Mouse (Mus musculus) liver (tissue): Measurements from ENCODE around the gene Vav1.
"Not testable (repeated sequence)": the region's sequence is repeated elsewhere in the genome, so short reads cannot be mapped to it uniquely, and the experiment has no call there.

ENCODE experiments used
- DNase-seq: peaks from one replicate; pipeline ENCODE4 v3.0.0-alpha.2; 2020; ENCODE audit warnings: mixed read lengths

Gene Vav1

DNA sequence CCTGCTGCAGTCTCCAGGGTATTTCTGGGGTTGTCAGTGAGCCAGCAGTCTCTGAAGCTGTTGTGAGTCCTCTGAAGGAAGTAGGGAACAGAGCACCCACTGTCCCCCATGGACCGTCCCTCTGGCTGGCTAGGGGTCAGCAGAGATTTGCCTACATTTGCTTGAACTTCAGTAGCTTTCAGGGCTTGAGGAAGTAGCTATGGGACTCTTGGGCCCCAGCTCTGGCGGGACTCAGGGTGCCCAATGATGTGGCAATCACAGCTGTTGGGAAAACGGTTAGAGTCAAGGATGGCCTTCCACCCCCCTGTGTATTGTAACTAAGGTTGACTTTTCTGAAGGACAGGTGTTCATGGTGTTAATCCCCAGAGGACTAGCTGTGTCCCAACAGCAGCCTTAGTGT, 1.5 kb downstream of the Vav1 start:
- DNase-seq = no peak

DNA sequence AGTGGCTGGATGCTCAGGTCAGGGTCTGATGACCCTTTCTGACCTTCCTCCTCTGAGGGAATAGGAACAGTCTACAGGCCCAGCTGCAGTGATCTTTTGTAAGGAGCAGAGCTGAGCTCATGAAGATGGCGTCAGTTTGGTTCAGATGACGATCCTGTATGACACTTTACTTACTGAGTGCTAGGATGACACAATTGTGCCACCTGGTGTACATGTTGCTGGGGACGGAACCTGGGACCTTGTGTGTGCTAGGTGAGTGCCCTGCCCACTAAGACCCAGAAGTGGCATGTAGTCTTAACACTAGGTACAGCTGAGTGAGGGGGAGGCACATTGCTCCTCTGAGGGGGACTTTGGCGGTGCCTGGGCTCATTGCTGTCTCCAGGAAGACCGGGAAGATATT, 5.0 kb downstream of the Vav1 start:
- DNase-seq = no peak

- DNase-seq = no peak
These were observed 6.2 kb downstream of the Vav1 start for GRCm38 (mm10) chr17:57285077-57285476.

GRCm38 (mm10) chr17:57286718-57287355, 7.9 kb downstream of the Vav1 start:
- no peak for DNase-seq

DNA sequence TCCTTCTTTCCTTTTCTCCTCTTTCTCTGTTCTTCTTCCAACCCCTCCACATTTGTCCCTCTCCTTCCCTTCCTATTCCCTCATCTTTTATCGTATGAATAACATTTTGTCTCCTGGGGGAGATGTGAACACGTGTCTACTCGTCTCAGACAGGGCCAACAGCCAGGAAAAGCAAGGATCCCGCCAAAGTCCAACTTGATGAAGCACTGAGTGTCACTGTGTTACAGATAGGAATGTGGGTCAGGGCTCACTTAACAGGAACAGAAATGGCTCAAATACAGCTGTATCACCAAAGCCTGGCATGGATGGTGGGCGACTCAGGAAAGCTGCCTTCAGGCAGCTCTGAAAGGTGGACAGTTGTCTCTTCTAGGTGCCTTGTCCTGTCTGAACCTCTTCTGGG, 10.4 kb downstream of the Vav1 start:
- DNase-seq = no peak

- peak; percentile 62 for DNase-seq
These were observed 11.2 kb downstream of the Vav1 start for GRCm38 (mm10) chr17:57290001-57290670.

DNA sequence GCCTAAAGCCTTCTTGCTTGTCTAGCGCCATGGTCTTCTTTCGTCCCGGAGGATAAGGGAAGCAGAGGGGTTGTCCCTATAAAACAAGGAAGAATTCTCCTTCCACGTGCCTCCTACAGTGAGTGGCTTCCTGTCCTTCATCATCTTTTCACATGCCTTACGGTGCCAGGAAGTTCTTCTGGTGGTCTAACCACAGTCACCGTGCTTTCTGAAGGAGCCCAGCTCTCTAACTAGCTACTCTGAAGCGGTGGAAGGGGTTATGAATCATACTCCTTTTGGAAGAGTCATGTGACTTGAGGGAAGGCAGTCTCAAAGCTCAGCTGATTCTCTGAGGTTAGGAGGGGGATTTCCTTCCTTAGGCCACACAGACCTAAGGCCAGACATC, 11.8 kb downstream of the Vav1 start:
- no peak for DNase-seq

- no peak for DNase-seq
These were observed 13.4 kb downstream of the Vav1 start for GRCm38 (mm10) chr17:57292302-57292701.

DNA sequence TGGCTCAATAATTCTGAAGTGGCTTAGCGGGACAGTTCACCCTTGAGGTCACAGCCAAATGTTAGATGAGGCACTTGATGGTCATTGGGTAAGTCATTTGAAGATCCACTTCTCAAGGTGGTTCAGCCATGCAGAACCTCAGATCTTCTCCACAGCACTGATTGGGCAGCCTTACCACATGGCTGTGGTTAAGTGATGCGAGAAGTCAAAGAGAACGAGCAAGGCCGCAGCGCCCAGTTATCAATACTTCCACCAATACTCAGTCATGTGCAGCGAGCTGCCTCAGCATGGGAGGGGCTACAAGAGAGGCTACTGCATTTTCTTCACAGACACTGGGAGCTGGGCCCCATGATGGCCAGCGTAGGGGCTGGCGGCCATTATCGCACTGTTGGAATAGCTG, 14.1 kb downstream of the Vav1 start:
- DNase-seq = no peak

GRCm38 (mm10) chr17:57295935-57296334, 17.0 kb downstream of the Vav1 start:
- no peak for DNase-seq

GRCm38 (mm10) chr17:57297040-57297439, 18.1 kb downstream of the Vav1 start:
- DNase-seq = no peak

DNA sequence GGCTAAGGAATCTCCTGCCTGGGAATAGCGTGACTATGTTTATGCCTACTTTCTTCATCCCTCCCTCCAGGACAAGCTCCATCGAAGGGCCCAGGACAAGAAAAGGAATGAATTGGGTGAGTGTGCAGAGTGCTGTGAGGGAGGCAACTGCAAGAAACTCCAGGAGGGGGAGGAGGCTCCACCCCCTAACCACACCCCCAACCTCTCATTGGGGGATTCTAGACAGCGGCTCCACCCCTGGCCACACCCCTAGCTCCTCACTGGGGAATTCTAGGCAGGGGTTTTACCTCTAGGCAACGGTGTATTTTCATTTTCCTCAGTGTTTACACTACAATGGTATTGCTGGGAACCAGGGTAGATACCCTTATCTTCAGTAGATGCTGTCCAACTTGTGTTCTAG, 26.7 kb downstream of the Vav1 start:
- peak; percentile 44 for DNase-seq

DNA sequence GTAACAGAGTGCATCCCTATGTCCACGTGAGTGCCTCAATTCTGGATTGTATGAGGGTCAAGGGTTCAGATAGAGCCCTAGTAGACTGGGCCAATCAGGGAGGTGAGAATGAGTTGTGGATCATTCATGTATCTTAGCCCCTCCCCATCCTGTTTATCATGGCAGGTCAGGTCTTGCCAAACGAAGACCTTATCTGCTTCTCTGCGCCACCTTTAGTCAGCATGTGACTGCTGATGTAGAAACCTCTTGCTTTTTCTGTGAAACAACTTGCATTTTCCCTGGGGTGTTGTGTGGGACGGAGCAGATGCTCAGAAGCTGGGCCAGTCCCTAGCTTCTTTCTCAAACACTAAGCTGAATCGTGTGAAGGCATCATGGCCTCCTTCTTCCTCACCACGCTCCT, 28.2 kb downstream of the Vav1 start:
- DNase-seq = no peak

GRCm38 (mm10) chr17:57311801-57312200, 32.9 kb downstream of the Vav1 start:
- no peak for DNase-seq

GRCm38 (mm10) chr17:57327615-57328014, 48.7 kb downstream of the Vav1 start:
- DNase-seq = no peak

GRCm38 (mm10) chr17:57328944-57329343, 50.0 kb downstream of the Vav1 start:
- DNase-seq = no peak

- DNase-seq = no peak
These were observed 52.1 kb downstream of the Vav1 start for GRCm38 (mm10) chr17:57330993-57331392.

- DNase-seq = peak; percentile 30
These were observed 53.3 kb downstream of the Vav1 start for GRCm38 (mm10) chr17:57332241-57332640.

DNA sequence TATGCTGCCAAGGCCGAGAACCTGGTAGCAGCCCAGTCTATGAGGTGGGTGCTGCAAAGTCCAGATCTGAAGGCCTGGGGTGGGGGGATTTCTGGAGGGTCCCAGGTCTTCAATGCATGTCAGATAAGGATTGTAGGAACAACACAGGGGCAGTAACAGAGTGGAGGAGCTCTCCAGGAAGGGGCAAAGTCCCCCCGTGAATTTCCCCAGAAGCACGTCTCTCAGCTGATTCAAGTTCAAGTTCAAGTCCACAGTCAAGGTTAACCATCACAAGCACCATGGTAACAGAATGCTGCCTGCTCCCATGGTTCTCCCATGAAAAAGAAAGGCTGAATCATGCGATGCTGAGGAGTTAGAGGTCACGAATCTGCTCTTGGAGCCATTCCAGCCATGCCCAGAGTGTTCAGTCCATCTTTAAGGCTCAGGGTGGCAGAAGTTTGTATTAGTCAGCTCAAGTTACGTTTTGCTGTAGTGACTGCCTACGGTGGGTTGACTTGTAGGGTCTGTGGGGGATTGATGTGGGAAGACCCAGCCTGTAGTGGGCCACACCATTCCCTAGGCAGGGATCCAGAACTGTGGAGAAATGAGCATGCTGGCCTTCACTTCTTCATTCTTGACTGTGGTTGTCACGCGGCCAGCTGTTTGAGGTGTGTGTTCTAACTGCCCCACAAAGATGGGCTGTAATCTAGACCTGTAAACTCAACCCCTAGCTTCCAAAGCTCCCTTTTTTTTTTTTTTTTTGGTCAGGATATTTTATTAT, 55.3 kb downstream of the Vav1 start:
- no peak for DNase-seq

DNA sequence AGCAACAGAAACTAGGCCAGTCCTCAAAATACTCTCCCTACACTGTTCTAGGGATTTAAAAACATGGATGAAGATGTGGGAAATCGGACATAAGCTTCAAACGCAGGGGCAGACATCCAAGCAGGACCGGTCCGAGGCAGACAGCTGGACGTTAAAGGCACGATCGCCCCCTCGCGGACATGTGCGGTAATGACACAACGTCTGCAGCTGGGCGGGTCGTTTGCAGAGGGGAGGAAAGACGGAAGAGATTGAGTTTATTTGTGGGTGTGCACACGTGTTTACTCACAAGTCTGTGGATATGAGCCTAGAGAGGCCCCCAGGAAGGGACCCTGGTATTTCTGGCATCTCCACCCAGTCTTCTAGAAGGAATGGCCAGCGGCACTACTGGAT, 55.9 kb downstream of the Vav1 start:
- DNase-seq = peak; percentile 82

DNA sequence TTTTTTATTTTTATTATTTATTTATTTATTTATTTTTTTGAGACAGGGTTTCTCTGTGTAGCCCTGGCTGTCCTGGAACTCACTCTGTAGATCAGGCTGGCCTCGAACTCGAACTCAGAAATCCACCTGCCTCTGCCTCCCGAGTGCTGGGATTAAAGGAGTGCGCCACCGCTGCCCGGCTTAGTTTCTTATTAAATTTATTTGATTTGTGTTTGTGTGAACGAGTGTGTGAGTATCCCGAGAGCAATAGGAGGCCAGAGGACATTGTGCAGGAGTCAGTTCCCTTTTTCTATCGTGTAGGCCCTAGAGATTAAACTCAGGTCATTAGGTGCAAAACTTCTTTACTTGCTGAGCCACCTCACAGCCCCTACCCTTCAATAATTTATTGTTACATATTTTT, 56.3 kb downstream of the Vav1 start:
- not testable (repeated sequence) for DNase-seq

- DNase-seq = peak; percentile 85
These were observed 56.9 kb downstream of the Vav1 start for GRCm38 (mm10) chr17:57335673-57336303.

DNA sequence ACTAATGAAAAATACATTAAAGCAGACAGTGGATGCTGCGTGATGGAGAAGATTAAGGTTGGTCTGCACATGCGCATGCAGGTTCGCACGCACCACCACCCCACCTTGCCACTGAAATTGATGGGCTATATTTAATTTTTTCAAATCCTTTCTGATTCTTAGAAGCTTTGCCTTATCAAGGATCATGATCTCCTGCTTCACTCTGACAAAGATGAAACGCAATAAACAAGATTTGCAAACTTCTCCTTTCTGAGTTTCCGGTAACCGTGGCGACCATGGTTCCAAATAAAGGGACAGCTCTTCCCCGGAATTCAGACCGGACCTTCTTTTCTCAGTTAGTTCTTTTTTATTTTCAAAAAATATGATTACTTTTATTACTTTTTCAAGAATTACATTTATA, 59.1 kb downstream of the Vav1 start:
- no peak for DNase-seq

GRCm38 (mm10) chr17:57339298-57339697, 60.4 kb downstream of the Vav1 start:
- no peak for DNase-seq
